Mouse (Mus musculus): ENCODE results near the gene Pth1r.

- TF ChIP-seq CTCF (IDR thresholded peaks at IDR 0.05; ENCODE audit: low read depth, low read length) (no peak), POLR2A (IDR thresholded peaks at IDR 0.05; ENCODE audit: extremely low read depth, insufficient read depth, low read length) (no peak)
Measured at GRCm38 (mm10) chr9:110695165-110695755, 51.7 kb downstream of the Pth1r start.
